Mouse (Mus musculus): ENCODE results near the gene Tmem54.

DNA sequence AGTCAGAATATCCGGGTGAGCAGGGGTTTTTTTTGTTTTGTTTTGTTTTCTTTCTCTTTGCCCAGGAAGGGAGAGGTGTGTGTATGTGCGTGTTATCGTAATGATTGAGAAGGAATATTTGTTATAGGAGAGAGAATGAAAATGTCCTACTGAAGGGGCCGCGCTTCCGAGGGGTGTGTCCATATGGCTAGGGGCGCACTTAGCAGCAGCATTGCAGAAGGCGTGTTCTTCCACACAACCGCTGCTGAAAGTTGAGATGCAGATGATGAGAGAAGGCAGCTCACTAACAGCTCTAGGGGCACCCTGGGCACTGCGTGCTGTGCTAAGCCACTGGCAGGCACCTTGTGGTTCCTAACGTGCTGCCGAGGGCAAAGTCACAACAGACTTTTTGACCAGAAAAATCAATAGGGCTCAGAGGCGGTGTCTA, 46.2 kb upstream of the Tmem54 start:
- TF ChIP-seq GATA1 (IDR thresholded peaks at IDR 0.05; ENCODE audit: borderline replicate concordance, low read length) (no peak), CTCF (IDR thresholded peaks at IDR 0.05; ENCODE audit: low read depth, low read length) (no peak)

All from G1E (cell line).